Mouse (Mus musculus) liver, postnatal 0 days (tissue): Measurements from ENCODE around the gene 9230102O04Rik.

Source experiments
- CTCF ChIP-seq: sonication (generic); IDR thresholded peaks from 2 replicates; pipeline ENCODE4 v1.5.1; 2016; ENCODE audit warnings: antibody characterized with exemption, low read depth
- EP300 ChIP-seq: IDR thresholded peaks from 2 replicates; pipeline ENCODE4 v1.6.1; 2016; ENCODE audit warnings: antibody characterized with exemption, low read depth, mild to moderate bottlenecking

- TF ChIP-seq CTCF (no peak), EP300 (no peak)
These were observed 18.1 kb downstream of the 9230102O04Rik start for GRCm38 (mm10) chr2:9871141-9871716.
